Mouse (Mus musculus) gastrocnemius, postnatal 36 days (tissue): ENCODE data around the gene Clk4. TPM values are rescaled to one million over a fixed set of nuclear protein-coding genes. Genes with fewer than 3 reads are reported as not detected.

Experiments
- DNase-seq, 2 experiments: peaks; one replicate each; pipeline ENCODE4 v3.0.0; 2022
- intact Hi-C: fragments of 180-260 bp; cut with DNase I; formaldehyde crosslinking; loops from one replicate; pipeline ENCODE4 v1.15.1; 2025
- total RNA-seq, 2 experiments: library from RNA; stranded (reverse); gene quantifications; 2 replicates each; pipeline ENCODE4 v1.2.3; 2021

The Clk4 gene
- total RNA-seq, 2 experiments from 2014 or later: 46.2 to 51.7 TPM

- no peak for DNase-seq
- intact Hi-C loops: no loop called here
These were observed 40.9 kb downstream of the Clk4 start for GRCm38 (mm10) chr11:51302396-51302795.

GRCm38 (mm10) chr11:51303981-51304553, 42.5 kb downstream of the Clk4 start:
- intact Hi-C loops: no loop called here
- DNase-seq: no peak

DNA sequence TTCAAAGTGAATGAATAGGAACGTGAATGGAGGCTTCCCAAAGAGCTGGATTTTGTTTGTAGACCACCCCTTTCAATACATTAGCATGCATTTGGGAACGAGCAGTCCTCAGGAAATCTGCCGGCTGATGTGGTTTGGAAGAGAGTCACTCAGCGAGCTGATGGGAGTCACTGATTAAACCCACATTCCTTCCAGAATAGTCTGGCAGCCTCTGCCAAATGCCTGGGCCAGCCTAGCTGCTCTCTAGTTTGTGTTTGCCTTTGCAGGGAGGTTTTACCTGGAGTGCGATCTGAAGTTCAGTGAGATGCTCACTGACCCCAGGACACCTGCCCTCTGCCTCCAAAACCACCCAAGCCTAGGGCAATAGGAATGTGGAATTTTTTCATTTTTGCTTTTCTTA, 46.8 kb downstream of the Clk4 start:
- intact Hi-C loops: no loop called here
- DNase-seq: no peak

DNA sequence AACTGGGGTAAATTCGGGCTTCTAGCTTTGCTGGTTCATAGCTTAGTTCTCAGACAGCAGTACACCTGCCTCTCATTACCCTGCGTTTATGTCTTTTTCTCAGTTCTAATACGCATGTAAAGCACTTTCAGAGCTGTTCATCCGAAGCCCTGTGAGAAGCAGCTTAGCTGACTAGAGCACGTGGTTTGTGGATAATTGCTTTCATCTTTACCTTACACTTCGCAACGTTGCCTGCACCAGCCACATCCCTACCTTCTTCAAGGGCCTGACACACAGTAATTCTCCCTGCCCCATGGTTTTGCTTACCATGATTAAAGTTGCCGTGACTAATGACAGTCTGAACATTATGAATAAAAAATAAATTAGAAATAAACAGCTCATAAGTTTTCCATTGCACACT, 50.3 kb downstream of the Clk4 start:
- intact Hi-C loops: no loop called here
- no peak for DNase-seq

DNA sequence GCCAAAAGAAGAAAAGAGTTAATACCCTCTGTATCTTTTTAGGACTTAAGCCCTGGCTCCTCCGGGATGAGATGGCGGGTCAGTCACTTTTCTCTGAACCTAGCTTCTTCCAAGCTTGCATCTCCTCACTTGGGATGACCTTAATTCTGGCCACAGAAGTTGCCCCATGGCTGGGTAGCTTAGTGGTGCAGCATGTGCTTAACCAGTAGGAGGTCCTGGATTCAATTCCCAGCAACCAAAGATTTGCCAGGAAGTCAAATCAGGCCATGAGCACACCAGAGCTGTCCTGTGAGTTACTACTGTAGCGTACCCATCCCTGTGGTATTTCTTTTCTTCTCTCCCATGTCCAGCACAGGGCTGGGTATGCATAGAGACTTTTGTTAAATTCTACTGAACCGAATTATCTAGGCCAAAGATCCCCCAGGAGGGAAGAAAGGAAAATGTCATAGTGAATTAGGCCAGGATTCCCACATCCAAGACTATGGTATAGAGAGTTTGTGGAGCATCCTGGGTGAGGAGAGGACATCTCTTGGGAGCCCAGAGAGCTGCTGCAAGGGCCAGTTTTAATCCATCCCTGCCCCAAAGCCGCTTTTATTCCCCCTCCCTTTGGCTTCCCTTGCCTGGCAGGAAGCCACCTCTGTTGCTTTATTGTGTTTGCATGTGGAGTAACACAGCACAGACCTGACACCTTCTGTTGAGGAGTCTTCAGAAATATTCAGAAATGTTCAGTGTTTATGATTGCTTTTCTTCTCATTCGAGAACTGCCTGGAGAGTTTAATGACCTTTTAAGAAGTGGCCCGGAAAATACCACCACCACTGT, 54.7 kb downstream of the Clk4 start:
- no peak for DNase-seq
- intact Hi-C loops: no loop called here

GRCm38 (mm10) chr11:51320609-51321008, 59.1 kb downstream of the Clk4 start:
- intact Hi-C loops: loop anchor here (10.0 kb wide), 1 partner anchor 124 kb away; no protein-coding TSS in a partner anchor
- no peak for DNase-seq

DNA sequence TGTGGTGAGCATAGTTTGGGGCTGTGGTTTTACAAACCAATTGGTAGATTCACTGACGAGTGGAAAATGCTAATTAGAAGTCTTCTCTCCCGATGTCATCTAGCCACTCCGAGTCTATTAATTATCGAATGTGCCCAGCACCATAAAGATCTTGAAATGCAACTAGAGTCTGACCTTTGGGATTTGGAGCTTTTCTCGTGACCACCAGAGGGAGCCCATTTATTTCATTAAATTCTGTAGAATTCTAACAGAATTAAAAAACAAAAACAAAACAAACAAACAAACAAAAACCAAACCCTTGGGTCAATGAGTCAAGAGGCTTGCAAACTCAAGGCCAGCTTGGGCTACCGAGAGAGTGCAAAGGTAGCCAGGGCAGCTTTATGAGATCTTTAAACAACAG, 65.4 kb downstream of the Clk4 start:
- DNase-seq: no peak
- intact Hi-C loops: loop anchor here (5.0 to 10.0 kb wide), 2 partner anchors 118 to 205 kb away; no protein-coding TSS in a partner anchor

- no peak for DNase-seq
- intact Hi-C loops: loop anchor here (5.0 to 10.0 kb wide), 2 partner anchors 116 to 204 kb away; no protein-coding TSS in a partner anchor
These were observed 66.9 kb downstream of the Clk4 start for GRCm38 (mm10) chr11:51328387-51328942.

GRCm38 (mm10) chr11:51329837-51330714, 68.5 kb downstream of the Clk4 start:
- DNase-seq: no peak
- intact Hi-C loops: loop anchor here (5.0 to 10.0 kb wide), 2 partner anchors 115 to 202 kb away; no protein-coding TSS in a partner anchor

Other genes with a start within 250 kb of the Clk4 start
- not detected for gene Olfr54, start 247.5 kb upstream of the Clk4 start, total RNA-seq
- not detected for gene Olfr1375, start 213.6 kb upstream of the Clk4 start, total RNA-seq
- gene Zfp354a, start 202.5 kb upstream of the Clk4 start, total RNA-seq: 1 to 10 TPM; 2.9 to 3.0 TPM
- not detected for gene Gm12569, start 41.3 kb upstream of the Clk4 start, total RNA-seq
- gene BC049762, start 1.3 kb downstream of the Clk4 start, total RNA-seq: not detected
- 1 to 10 TPM; 1.4 to 1.5 TPM for gene Col23a1, start 28.2 kb downstream of the Clk4 start, total RNA-seq